ENCODE assay signal across 8 mouse cellular contexts in genomic region chr12:118529428-118530361, GRCm38 (mm10).
DNase-seq lines count a peak whose midpoint lies in the region; ATAC-seq and TF ChIP-seq lines count a peak whose summit lies in the region.

No protein-coding gene starts in this region.

- peak; percentile 51; the same call in 1 of the 2 replicates for ATAC-seq in hindbrain, embryonic 15.5 days (ENCODE audit: low FRiP score, low read depth)
- no peak for ATAC-seq in liver, embryonic 12.5 days

- peaks cover 64% of the 10 kb centered on the region for H3K27me3 ChIP-seq in E14TG2a.4 (ENCODE audit: insufficient read depth, low read length)
- peaks cover 44% of the 10 kb centered on the region for H3K27me3 ChIP-seq in hindbrain, embryonic 15.5 days
- peaks cover 46% of the 10 kb centered on the region for H3K27me3 ChIP-seq in liver, embryonic 12.5 days (replicated peaks)

- peak; percentile 65 for DNase-seq in embryo, embryonic 10.5 days (ENCODE audit: low spot score)
- no peak for DNase-seq in adrenal gland, adult 18-20 months (ENCODE audit: low spot score in 2 of 2)
- DNase-seq in adrenal gland, adult (ENCODE audit: inconsistent age in 2 of 2, low spot score in 1 of 2) = no peak
- no peak for DNase-seq in thymus, adult 18-20 months
- DNase-seq in adrenal gland, adult 8-10 months = no peak

- 5% methylated on average over 36 of the region's 36 CpGs for WGBS in hindbrain, embryonic 15.5 days
- WGBS in liver, embryonic 12.5 days (ENCODE audit: insufficient replicate concordance) = 6% methylated on average over 36 of the region's 36 CpGs

- H3K4me2 ChIP-seq in hindbrain, embryonic 15.5 days = peak overlapping the region; percentile 74
- peak overlapping the region; percentile 29; the same call in 1 of the 2 replicates for H3K4me2 ChIP-seq in liver, embryonic 12.5 days

- H3K9me3 ChIP-seq in E14TG2a.4 (ENCODE audit: low read length) = no peaks in the 10 kb centered on the region
- no peaks in the 10 kb centered on the region for H3K9me3 ChIP-seq in hindbrain, embryonic 15.5 days
- H3K9me3 ChIP-seq in liver, embryonic 12.5 days (replicated peaks) = no peaks in the 10 kb centered on the region

- H3K27ac ChIP-seq in hindbrain, embryonic 15.5 days (replicated peaks) = no peak overlapping the region
- no peak overlapping the region for H3K27ac ChIP-seq in liver, embryonic 12.5 days

- H3K9ac ChIP-seq in hindbrain, embryonic 15.5 days = peak overlapping the region; percentile 31; the same call in 1 of the 2 replicates
- no peak overlapping the region for H3K9ac ChIP-seq in liver, embryonic 12.5 days

- TF ChIP-seq CTCF in E14TG2a.4 (conservative IDR thresholded peaks at IDR 0.05; ENCODE audit: low read length) = no peak

- H3K4me3 ChIP-seq in E14TG2a.4 (replicated peaks; ENCODE audit: low read length) = peak overlapping the region; percentile 60
- peak overlapping the region; percentile 37 for H3K4me3 ChIP-seq in hindbrain, embryonic 15.5 days
- H3K4me3 ChIP-seq in liver, embryonic 12.5 days = no peak overlapping the region

- peaks cover 30% of the 10 kb centered on the region for H3K4me1 ChIP-seq in E14TG2a.4 (replicated peaks; ENCODE audit: low read depth, low read length)
- H3K4me1 ChIP-seq in hindbrain, embryonic 15.5 days (replicated peaks) = peaks cover 14% of the 10 kb centered on the region
- no peaks in the 10 kb centered on the region for H3K4me1 ChIP-seq in liver, embryonic 12.5 days

- no peaks in the 10 kb centered on the region for H3K36me3 ChIP-seq in E14TG2a.4 (ENCODE audit: insufficient read depth, low read length)
- H3K36me3 ChIP-seq in hindbrain, embryonic 15.5 days = no peaks in the 10 kb centered on the region
- no peaks in the 10 kb centered on the region for H3K36me3 ChIP-seq in liver, embryonic 12.5 days
